Mouse (Mus musculus) ES-E14 (cell line): ENCODE results near the gene Fam189a2.

ENCODE experiments used
- CHD2 ChIP-seq: IDR thresholded peaks from 2 replicates; pipeline ENCODE4 v1.6.1; 2014; ENCODE audit warnings: mild to moderate bottlenecking, low read depth, low read length, inconsistent platforms
- HCFC1 ChIP-seq: IDR thresholded peaks from 2 replicates; pipeline ENCODE4 v1.6.1; 2012; ENCODE audit warnings: low read length, inconsistent platforms, borderline replicate concordance; ENCODE audit not compliant: insufficient read depth
- ZC3H11A ChIP-seq: IDR thresholded peaks from 2 replicates; pipeline ENCODE4 v1.6.1; 2012; ENCODE audit warnings: low read depth, mild to moderate bottlenecking, inconsistent platforms, low read length, borderline replicate concordance
- ZNF384 ChIP-seq: IDR thresholded peaks from 2 replicates; pipeline ENCODE4 v1.6.1; 2012; ENCODE audit warnings: low read depth, low read length, inconsistent platforms

- TF ChIP-seq ZNF384 (no peak), HCFC1 (no peak), CHD2 (no peak), ZC3H11A (no peak)
Observed at GRCm38 (mm10) chr19:23948301-23949000, 82.4 kb downstream of the Fam189a2 start.
